Mouse (Mus musculus) frontal cortex, postnatal 10 days (tissue): ENCODE measurements around the gene Zfp319.
"Not testable (repeated sequence)": the region's sequence is repeated elsewhere in the genome, so short reads cannot be mapped to it uniquely, and the experiment has no call there.

Experiments
- DNase-seq, 2 experiments: peaks; one replicate each; pipeline ENCODE4 v3.0.0; 2022; ENCODE audit warnings: low spot score in 2 of 2, mixed read lengths in 1 of 2

Zfp319 gene

DNA sequence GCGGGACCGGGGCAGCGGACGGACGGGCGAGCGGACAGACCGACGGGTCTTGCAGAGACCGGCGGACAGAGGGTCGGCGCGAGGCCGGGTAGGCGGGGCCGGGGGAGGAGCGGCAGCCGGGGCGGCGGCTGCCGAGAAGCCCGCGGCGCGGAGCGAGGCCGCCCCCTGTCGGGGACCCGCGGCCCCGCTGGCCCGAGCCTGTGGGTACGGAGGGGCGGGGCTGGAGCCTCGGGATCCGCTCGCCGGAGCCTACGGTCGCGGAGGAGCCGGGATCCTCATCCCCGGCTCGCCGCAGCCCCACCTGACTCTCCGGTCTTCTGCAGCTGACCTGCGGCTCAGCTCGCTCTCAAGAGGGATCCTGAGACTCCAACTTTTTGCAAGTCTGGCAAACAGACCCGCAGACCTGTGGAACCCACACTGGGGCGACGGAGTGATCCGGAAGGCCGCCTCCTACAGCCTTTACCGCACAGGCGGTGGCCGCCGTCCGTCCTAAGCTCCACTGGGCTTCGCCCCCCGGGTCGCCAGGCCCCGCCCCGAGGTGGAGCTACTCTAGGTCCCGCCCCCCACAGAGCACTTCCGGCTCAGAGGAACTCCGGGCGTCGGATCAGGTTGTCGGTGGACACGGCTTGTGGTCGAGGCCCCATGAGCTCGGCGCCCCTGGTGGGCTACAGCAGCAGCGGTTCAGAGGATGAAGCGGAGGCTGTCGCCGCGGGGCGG lies at the start of gene Zfp319, which contains the start of gene Usb1:
Gene Zfp319, minus strand, starts transcription at position 231 of the 717 bp plus-strand sequence.
Gene Usb1, plus strand, starts transcription at position 565 of the 717 bp plus-strand sequence.
- peak; percentile 93 to 94 for DNase-seq

DNA sequence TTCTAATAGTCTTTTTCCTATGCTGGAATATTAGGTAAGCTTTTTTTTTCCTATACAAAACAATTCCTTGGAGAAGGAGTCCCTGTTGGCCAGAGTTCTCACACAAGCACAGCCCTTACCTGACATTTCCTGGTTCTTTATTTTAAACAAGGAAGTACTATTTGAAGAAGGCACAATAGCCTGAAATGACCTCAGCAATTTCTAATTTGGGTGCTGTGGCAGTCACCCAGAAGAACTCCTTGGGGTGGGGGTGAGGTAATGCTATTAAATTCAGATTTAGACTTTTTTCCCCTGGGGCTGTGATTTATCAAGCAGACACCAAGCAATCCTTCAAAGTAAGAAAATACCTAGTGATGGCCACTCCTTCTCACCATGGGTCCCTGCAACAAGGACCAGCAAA lies 49.2 kb upstream of the Zfp319 start:
- DNase-seq: no peak

DNA sequence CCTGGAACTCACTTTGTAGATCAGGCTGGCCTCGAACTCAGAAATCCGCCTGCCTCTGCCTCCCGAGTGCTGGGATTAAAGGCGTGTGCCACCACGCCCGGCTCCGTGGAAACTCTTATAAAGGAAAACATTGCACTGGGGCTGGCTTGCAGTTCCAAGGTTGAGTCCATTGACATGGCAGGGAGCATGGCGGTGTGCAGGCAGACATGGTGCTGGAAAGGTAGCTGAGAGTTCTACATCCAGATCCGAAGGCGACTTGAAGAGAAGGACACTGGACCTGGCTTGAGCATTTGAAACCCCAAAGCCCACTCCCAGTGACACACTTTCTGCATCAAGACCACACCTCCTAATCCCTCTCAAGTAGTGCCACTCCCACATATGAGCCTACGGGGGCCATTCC lies 47.2 kb upstream of the Zfp319 start:
- not testable (repeated sequence) for DNase-seq

DNA sequence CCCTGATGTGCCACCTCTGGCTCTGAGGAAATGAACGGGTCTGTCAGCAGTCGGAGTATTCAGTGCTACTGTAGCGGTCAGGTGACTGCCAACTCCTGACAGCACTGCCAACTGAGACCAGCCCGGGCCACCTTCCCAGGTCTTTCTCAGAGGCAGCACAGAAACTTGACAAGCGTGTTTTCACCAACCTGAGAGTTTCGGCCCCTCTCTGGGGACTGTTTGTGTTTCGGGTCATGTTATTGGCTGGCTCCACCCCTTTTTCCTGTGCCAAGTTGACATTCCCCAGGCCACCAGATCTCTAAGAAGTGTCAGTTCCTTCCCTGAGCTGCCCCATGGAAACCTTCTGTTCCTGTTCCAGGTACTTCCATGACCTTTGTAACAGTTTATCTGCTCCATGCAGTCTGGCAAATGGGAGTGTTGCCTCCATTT lies 46.1 kb upstream of the Zfp319 start:
- DNase-seq: no peak

DNA sequence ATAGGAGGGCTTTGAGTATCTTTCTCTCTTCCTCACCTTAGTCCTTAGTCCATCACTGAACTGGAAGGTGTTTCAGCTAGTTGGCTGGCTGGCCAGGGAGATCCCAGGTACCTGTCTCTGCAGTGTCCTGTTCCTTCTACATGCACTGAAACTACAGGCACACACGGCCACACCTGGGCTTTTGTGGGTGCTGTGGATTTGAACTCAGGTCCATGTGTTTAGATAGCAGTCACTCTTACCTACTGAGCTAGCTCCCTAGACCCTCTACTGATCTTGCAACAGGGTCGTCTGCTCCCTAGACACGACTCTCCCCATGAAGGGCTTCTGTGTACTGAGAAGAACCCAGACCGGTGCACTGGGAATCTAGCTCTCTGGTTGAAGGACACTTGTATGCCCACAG lies 45.4 kb upstream of the Zfp319 start:
- DNase-seq: no peak

DNA sequence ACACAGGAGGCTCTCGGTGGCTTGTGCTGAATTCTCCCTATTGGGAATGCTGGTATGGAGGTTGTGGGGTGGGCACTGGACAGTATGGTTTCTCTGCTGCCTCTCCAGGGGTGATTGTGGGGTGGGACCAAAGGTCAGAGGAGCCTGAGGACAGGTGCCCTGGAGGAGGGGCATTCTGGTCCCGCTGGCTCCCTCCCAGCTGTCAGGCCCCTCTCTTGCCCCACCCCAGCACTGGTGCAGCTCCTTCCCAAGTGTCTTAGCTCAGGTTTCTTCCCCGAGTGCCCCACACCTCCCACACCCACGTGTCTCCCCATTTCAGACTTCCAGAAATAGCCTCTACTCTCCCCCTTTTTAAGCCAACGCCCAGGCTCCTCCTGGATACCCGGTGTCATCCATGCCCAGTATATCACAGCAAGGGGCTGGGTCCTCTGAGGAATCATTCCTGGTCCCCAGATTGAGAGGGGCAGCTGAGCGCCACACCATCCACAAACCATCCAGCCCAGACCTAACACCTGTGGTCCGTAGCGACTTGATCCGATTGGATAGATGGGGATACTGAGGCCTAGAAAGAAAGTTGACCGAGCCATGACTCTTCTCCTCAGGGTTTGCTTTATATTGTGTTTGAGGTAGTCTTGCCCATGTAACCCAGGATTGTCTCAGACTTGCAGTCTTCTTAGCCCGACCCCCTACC lies 44.7 kb upstream of the Zfp319 start:
- no peak for DNase-seq

DNA sequence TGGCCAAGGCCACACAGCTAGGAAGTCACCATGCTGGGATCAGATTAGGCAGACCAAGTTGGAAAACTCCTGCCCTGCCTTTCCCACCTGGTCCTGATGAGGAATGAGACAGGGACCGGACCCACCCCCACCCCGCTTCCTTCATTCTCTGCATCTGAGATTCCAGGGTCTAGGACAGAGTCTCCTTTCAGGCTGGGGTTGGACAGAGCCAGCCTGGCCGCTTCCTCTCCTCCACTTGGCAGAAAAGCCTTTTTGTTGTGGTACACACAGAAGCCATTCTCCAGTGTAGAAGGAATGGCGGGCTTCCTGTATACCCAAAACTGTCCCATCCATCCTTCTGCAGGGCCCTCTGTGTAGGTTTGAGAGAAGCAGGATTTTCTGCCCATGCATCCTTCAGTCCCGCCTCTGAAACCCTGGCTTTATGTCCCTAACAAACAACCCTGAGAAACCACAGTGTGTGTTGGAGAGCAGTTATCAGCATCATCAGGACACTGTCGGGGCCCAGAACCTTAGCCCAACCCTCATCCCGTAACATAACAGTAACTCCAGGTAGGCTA lies 43.7 kb upstream of the Zfp319 start:
- DNase-seq: no peak

DNA sequence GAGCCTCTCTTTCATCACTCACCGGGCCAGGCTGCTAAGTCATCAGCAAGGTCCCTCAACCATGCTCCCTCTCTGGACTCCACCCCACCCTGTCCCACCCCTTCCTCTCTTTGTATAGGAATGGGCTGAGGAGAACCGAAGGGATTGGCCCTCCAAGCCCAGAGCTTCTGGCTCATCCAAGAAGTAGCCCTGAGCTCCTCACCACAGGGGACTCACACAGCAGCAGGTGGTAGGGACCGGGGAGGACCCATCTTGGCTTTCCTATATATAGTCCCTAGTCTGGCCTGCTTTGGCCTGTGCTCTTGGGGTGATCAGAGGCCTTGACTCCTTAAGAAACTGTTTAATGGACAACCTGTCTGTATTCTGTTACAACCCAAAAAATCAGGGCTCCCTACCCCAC lies 42.7 kb upstream of the Zfp319 start:
- no peak for DNase-seq

DNA sequence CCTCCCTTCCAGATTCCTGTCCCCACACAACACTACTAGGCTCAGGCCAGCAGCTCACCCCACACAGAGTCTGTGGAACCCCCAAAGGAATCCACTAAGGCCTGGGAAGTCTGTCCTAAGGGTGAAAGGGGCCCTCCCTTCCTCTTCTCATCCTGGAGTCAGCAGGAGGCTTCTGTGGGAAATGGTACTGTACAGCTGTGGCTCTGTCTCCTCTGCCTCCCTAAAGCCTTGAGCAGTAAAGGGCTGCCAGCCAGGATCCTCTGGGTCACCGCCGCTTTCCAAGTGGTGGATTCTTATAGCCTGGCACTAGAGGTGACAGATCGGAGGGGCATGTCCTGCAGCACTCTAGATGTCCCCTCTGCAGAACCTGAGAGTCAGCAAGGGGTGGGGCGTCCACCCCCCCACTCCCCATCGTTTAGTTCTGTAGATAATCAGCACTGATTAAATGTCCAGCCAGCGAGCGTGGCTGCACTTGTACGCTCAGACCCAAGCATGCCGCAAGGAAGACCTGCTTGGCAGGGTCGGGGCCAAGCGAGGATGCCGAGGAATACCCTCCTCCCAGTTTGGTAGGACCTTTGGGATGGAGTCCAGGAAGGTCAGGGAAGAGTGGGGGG lies 41.7 kb upstream of the Zfp319 start:
- DNase-seq: no peak

DNA sequence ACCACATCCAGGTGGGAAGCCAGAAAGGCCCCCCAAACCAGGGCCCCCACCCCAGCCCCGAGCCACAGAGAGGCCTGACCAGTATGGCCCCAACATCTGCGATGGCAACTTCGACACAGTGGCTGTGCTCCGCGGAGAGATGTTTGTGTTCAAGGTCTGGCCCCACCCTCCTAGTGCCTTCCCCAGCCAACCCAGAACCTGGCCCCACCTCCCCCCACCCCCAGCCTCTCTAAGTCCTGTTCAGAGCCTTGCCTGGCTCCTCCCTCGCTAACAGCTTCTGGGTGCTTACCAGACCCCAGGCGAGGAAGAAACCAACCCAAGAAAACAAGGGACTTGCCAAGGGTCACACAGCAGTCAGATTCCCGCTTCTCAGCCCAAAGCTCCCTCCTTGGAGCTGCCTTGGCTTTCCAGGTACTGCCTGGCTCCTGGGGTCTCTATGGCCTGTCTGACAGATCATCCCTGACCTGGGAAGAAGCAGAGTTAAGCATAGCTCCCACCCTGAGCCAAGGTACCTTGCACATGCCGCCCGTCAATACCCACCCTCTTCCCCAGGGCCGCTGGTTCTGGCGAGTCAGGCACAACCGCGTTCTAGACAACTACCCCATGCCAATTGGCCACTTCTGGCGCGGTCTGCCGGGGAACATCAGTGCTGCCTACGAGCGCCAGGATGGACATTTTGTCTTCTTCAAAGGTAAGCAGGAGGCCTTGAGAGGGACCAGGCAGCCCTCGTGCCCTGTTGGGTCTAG lies 38.0 kb upstream of the Zfp319 start:
- DNase-seq: no peak

DNA sequence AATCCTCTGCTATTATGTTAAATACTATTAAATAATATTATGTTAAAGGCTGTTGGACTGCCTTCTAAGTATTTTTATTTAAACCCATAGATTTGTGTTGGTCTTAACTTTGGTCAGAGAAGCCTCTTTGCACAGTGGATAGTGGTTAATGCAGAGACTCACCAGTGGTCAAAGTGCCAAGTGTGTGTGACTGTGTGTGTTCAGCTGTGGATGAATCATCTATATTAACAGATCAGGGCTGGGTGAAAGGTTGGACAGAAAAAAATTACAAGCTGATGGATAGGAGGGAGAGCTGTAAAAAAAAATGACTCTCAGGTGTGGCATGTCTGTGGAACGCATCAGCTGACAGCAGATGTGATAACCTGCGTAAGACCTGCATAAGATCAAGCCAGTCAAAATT lies 32.1 kb upstream of the Zfp319 start:
- DNase-seq: no peak

DNA sequence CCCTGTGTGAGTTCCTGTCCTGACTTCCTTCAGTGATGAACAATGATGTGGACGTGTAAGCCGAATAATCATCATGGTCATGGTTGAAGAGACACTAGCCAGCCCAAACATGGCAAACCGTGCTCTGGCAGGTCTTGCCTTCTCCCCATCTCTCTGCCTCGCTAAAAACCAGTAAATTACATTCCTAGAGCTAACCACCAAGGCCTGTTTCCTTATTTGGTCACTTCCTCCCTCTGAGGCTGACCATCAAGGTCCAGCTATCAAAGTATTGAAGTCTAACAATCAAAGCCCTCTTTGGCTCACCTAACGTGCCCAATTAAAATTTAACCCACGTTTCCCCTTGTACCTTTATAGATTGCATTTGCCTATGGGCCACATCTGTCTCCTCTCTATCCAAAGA lies 30.5 kb upstream of the Zfp319 start:
- DNase-seq: no peak

DNA sequence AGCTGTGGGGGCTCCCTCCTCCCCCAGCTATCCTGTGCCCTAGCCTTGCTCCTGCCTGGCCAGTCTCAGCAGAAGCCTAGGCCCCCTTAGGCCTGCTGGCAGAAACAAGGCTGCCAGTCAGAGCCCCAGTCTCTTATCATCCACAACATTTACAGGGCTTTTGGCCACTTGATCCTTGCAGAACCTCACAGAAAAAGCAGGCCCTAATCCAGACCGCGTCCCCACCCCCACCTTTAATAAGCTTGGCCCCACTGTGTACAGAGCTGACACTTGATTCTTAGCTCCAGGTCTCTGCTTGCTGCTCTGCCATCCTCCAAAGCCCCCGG lies 29.2 kb upstream of the Zfp319 start:
- no peak for DNase-seq

DNA sequence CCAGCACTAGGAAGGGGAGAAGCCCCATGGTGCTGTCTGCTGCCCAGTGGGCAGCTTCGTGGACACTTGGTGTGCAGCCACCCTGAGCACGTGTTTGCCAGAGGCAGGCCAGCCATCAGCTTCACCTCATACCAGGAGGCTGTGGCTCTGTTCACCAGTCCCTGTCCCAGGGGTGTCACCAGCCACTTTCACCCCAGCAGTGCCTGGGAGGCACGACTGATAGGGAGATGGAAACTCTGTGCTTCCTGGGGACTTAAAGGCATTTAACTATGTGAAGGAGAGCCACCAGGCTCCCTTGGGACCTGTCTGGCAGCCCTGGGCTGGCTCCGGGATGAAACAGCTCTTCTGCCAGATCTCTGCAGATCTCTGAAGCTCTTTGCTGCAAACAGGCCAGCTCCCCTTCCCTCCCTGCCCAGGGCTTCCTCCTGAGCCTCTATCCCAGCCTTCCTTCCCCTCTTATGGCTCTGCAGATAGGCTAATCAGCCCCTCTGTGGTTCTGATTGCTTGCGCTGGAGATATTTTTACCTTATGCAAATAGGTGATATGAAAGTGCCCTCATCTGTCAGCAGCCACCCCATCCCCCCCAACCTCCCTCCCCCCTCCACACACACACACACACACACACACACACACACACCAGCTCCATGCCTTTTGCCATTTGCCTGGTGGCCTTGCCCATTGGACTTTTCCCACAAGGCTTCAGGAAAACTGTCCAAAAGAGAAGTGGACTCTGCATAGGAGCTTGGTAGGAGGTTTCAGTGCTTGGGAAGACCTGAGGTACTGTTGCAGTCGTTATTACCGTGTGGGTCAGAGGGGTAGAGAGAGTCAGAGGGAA lies 28.6 kb upstream of the Zfp319 start:
- DNase-seq: no peak

DNA sequence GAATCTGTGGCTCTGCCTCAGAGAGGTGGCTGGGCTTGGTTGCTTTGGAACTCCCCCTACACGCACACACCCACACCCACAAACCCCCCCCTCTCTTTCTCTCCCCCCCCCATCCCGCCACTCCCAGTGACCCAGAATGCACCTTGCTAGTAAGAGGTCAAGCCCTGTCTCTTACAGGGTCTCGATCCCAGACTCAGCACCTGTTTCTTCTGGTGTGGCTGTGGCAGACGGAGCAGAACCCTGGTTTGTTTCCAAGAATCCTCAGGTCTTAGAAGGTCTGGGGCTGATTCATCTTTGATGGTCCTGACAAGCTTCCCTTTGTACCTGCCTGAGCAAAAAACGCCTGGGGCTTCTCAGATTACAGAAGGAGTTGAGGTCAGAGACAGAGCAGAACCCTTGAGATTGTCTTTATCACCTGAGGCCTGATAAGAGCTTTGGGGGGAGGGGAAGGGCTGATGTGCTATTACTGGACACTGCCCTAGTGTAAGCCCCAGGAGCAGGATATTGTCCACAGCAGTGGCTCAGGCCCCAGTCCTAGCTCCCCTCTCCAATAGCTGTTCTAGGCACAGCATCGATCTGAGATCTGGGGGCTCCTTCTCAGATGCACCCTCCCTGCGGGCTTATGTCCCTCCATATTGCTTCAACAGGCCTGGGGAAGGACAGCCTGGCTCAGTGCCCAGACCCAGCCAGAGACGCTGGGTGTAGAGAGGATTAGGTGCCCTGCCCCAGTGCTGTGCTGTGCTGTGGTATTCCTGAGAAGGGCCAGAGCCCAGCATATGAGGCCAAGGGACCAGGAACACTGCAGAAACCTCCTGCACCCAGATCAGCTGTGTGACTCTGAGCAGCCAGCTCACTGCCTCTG lies 27.0 kb upstream of the Zfp319 start:
- no peak for DNase-seq

DNA sequence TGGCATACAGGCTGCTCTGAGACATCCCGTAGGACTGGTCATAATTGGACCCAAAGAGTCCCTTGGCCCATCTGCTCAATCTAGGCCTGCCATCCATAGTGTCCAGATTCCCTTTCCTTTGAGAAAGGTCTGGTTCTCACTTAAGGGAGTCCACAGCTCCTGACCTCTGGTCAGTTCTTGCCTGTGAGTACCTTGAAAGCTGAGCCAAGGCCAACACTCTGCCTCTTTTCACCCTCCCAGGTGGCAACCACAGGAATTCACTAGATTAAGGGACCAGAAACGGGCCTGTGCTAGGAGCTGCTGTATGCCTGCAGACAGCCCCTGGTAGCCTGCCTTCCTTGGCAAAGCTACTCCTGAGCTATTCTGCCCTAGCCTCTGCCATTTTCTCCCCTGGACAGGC lies 22.9 kb upstream of the Zfp319 start:
- DNase-seq: no peak

DNA sequence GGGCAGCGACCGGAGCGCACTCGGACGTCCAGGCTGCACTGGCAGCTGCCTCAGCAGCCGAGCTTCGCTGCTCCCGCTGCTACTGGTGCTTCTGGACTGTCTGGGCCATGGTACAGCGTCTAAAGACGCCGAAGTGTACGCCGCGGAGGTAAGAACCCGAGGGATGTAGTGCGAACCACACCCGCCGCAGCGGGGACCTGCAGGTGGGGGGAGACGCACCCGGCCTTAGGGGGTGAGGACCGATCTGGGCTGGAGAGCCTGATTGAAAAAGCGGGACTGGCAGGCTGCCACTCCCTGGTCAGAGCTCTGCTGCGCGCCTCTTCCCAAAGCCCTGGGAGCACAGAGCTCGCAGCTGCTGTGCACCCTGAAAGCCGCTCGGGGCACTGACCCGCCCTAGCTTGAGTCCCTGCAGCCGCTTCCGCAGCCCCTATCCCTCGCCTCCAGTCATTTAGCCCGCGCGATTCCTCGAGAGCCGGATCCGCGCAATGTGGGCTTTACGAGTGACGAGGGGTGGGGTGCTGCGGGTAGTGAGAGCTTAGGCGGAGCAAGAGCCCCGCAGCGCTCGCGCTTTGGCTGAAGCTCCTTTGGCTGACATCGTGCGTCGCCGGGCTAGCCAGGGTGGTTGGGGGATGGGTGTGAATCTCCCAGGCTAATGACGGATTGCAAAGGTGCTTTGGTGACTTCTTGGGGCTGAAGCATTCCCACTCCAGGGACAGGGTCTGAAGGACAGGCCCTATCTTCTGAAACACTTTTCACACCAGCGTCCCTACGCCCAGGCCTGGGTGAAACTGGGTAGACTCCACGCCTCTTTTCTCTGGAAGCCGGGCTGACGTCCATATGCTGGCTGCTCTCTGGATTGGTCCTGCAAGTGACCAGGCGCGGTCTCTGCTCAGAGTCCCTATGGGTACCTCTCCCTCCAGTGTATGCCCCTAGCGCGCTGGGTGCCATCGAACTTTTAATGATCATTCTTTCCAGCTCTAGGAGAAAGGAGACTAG lies 21.4 kb upstream of the Zfp319 start:
- peak in 1 of 2 experiments; percentile 48 for DNase-seq

DNA sequence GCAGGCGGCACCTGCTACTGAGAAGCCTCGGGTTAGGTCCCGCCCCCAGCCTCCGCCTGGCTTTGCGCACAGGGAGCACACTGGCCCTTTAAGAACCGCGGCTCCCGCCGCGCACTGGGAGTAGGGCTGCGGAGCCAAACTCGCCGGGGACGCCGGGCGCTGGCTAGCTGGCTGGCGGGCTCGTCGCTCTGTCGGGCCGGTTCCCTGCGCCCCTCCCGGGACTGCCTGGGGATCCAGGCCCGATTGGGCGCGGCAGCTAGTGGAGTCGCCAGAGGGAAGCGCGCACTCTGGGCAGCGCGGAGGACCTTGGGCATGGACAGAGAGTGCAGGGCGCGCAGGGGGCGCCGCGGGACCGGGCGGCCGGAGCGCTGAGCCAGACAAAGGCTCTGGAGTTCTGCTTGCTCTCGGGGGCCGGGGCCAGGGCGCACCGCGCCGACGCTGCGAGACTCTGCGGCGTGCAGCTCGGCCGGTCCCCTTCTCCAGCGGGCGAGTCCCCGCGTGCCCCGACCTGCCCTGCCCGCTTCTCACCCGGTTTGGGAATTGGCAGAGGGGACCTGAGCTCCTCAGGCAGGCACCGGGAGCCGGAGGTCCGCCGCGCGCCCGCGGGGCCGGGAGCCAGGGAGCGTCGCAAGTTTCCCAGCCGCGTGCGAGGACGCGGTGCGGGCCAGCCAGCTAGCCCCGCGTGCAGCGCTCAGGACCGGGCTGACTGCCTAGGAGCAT lies 20.6 kb upstream of the Zfp319 start, which contains the start of gene Mmp15:
Gene Mmp15, plus strand, starts transcription at position 118 of the 720 bp plus-strand sequence.
- DNase-seq: peak in 1 of 2 experiments; percentile 72
